Mouse (Mus musculus) thymus, adult 2 months (tissue): Measurements from ENCODE around the gene Fam131c.

Source experiments
- CTCF ChIP-seq: fragments of 200-500 bp; IDR thresholded peaks from 2 replicates; pipeline ENCODE4 v1.5.1; 2012; ENCODE audit warnings: mild to moderate bottlenecking, control low read depth, low read length, moderate library complexity, borderline replicate concordance; ENCODE audit not compliant: control insufficient read depth, poor library complexity, insufficient read depth; ENCODE audit errors: extremely low read depth
- POLR2A ChIP-seq: fragments of 200-500 bp; IDR thresholded peaks from 2 replicates; pipeline ENCODE4 v1.6.1; 2012; ENCODE audit warnings: mild to moderate bottlenecking, low read length, control low read depth, moderate library complexity; ENCODE audit not compliant: control insufficient read depth, poor library complexity, insufficient read depth; ENCODE audit errors: extremely low read depth

DNA sequence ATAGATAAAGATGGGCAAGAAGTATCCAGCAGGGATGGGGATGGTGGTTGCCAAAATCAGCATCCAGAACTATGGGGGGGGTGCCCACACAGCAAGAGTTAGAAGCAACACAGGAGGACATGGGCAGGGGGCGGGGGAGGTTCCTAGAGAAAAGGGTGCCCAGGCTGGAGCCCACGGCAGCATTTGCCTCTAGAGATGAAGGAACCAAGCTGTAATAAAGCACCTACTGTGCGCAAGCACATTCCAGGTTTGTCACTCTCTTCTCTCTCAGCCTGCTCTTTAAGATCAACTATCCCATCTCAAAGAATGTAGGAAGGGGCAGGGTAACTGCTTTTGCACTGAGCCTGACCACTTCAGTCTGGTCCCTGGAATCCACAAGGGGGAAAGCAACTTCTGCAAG lies 40.6 kb downstream of the Fam131c start:
- TF ChIP-seq CTCF (no peak), POLR2A (no peak)
